Mouse (Mus musculus) lung, postnatal 10 days (tissue): ENCODE data around the gene 3110082I17Rik.

Experiments used
- DNase-seq: peaks from one replicate; pipeline ENCODE4 v3.0.0; 2021

Gene 3110082I17Rik

GRCm38 (mm10) chr5:139374841-139375240, 85.5 kb downstream of the 3110082I17Rik start:
- DNase-seq = no peak

- DNase-seq = no peak
Measured at GRCm38 (mm10) chr5:139373889-139374444, 86.4 kb downstream of the 3110082I17Rik start.

GRCm38 (mm10) chr5:139373126-139373525, 87.2 kb downstream of the 3110082I17Rik start:
- no peak for DNase-seq

GRCm38 (mm10) chr5:139371631-139372401, 88.5 kb downstream of the 3110082I17Rik start:
- DNase-seq = peak; percentile 97

- DNase-seq = no peak
Measured at GRCm38 (mm10) chr5:139371118-139371517, 89.2 kb downstream of the 3110082I17Rik start.

GRCm38 (mm10) chr5:139370336-139370735, 90.0 kb downstream of the 3110082I17Rik start:
- no peak for DNase-seq

- DNase-seq = no peak
Measured at GRCm38 (mm10) chr5:139368638-139369320, 91.5 kb downstream of the 3110082I17Rik start.

- DNase-seq = no peak
Measured at GRCm38 (mm10) chr5:139367884-139368458, 92.4 kb downstream of the 3110082I17Rik start.

GRCm38 (mm10) chr5:139366484-139366883, 93.8 kb downstream of the 3110082I17Rik start:
- DNase-seq = no peak

GRCm38 (mm10) chr5:139365827-139366226, 94.5 kb downstream of the 3110082I17Rik start:
- DNase-seq = no peak

- peak; percentile 89 for DNase-seq
Measured at GRCm38 (mm10) chr5:139364911-139365571, 95.3 kb downstream of the 3110082I17Rik start.

- peak; percentile 95 for DNase-seq
Measured at GRCm38 (mm10) chr5:139364260-139364910, 95.9 kb downstream of the 3110082I17Rik start.

GRCm38 (mm10) chr5:139363858-139364257, 96.5 kb downstream of the 3110082I17Rik start:
- peak; percentile 50 for DNase-seq

- DNase-seq = no peak
Measured at GRCm38 (mm10) chr5:139359244-139359643, 101.1 kb downstream of the 3110082I17Rik start.

GRCm38 (mm10) chr5:139358653-139359052, 101.7 kb downstream of the 3110082I17Rik start:
- peak; percentile 68 for DNase-seq

- DNase-seq = peak; percentile 89
Measured at GRCm38 (mm10) chr5:139355235-139355772, 105.0 kb downstream of the 3110082I17Rik start.

GRCm38 (mm10) chr5:139353946-139354345, 106.4 kb downstream of the 3110082I17Rik start:
- no peak for DNase-seq

GRCm38 (mm10) chr5:139353496-139353895, 106.8 kb downstream of the 3110082I17Rik start:
- DNase-seq = peak; percentile 55

- no peak for DNase-seq
Measured at GRCm38 (mm10) chr5:139352317-139352716, 108.0 kb downstream of the 3110082I17Rik start, which contains the start of gene Cyp2w1. Cyp2w1 (plus strand) TSS chr5:139352617.

GRCm38 (mm10) chr5:139351628-139352027, 108.7 kb downstream of the 3110082I17Rik start:
- DNase-seq = no peak

- DNase-seq = no peak
Measured at GRCm38 (mm10) chr5:139351134-139351533, 109.2 kb downstream of the 3110082I17Rik start, which contains the start of gene Cox19. Cox19 (minus strand) TSS chr5:139351418.

GRCm38 (mm10) chr5:139349713-139350112, 110.6 kb downstream of the 3110082I17Rik start:
- no peak for DNase-seq
